Mouse (Mus musculus): ENCODE measurements around the gene Mfap1a. TPM values are rescaled to one million over a fixed set of nuclear protein-coding genes. Genes with fewer than 3 reads are reported as not detected.

Mfap1a gene
- polyA plus RNA-seq, 1 experiment from 2014 or later, result 8.2 TPM

DNA sequence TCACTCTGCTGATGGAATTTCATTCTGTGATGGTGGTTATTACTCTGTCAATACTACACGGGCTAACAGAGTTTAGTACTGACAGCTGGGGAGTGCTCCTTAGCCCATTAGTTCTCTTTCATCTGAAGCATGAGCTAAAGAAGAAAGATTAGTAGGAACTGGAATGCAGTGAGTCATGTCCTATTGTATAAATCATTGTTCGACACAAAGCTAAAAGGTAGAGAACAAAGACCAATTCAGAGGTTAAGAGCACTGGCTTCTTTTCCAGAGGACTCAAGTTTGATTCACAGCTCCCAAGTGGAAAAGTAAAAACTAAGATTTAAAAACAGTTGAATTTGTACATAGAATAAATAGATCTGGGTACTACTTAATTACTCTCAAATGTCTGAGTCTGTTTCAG, 46.4 kb downstream of the Mfap1a start:
- Histone ChIP-seq H3K9me3 (ENCODE audit: low read length) (no peaks in the 10 kb centered on the region), H3K27me3 (ENCODE audit: insufficient read depth, low read length) (no peaks in the 10 kb centered on the region), H3K9ac (replicated peaks) (no peak overlapping the region), H3K4me3 (ENCODE audit: low read depth, low read length) (no peak overlapping the region), H3K36me3 (replicated peaks; ENCODE audit: insufficient read depth, low read length) (peaks cover 8% of the 10 kb centered on the region), H3K4me1 (ENCODE audit: insufficient read depth) (peaks cover 11% of the 10 kb centered on the region), H3K27ac (ENCODE audit: low read depth) (no peak overlapping the region), H3K4me2 (ENCODE audit: low read depth, low read length) (no peak overlapping the region)
- DNase-seq, result no peak
- no peak for TF ChIP-seq CTCF (IDR thresholded peaks at IDR 0.05; ENCODE audit: low read depth)
- WGBS (ENCODE audit: insufficient replicate concordance), result 77% methylated on average over 2 of the region's 2 CpGs
- ATAC-seq, result no peak

GRCm38 (mm10) chr2:121456692-121457642, 49.5 kb downstream of the Mfap1a start, which contains the start of gene Serinc4:
Serinc4 (minus strand) TSS chr2:121456781.
- no peaks in the 10 kb centered on the region for H3K9me3 ChIP-seq (ENCODE audit: low read length)
- peak; percentile 47; the same call in 1 of the 2 replicates for TF ChIP-seq EP300 (IDR thresholded peaks at IDR 0.05; ENCODE audit: low read depth)
- TF ChIP-seq CTCF (IDR thresholded peaks at IDR 0.05; ENCODE audit: low read depth), result no peak
- H3K9ac ChIP-seq (replicated peaks), result peak within 1 kb of the TSS; percentile 78
- peaks cover 15% of the 10 kb centered on the region for H3K4me1 ChIP-seq (ENCODE audit: insufficient read depth)
- DNase-seq, result peak; percentile 91
- H3K4me2 ChIP-seq (ENCODE audit: low read depth, low read length), result peak within 1 kb of the TSS; percentile 80
- peak within 1 kb of the TSS; percentile 84 for H3K27ac ChIP-seq (ENCODE audit: low read depth)
- H3K4me3 ChIP-seq (ENCODE audit: low read depth, low read length), result peak within 1 kb of the TSS; percentile 76
- 3% methylated on average over 41 of the region's 41 CpGs for WGBS (ENCODE audit: insufficient replicate concordance)
- peaks cover 27% of the 10 kb centered on the region for H3K36me3 ChIP-seq (replicated peaks; ENCODE audit: insufficient read depth, low read length)
- H3K27me3 ChIP-seq (ENCODE audit: insufficient read depth, low read length), result no peaks in the 10 kb centered on the region
- ATAC-seq, result peak; percentile 95

- peaks cover 32% of the 10 kb centered on the region for H3K36me3 ChIP-seq (replicated peaks; ENCODE audit: insufficient read depth, low read length)
- TF ChIP-seq EP300 (IDR thresholded peaks at IDR 0.05; ENCODE audit: low read depth), result no peak
- TF ChIP-seq CTCF (IDR thresholded peaks at IDR 0.05; ENCODE audit: low read depth), result no peak
Measured at GRCm38 (mm10) chr2:121455534-121455933, 50.9 kb downstream of the Mfap1a start.

GRCm38 (mm10) chr2:121453917-121454316, 52.5 kb downstream of the Mfap1a start:
- no peaks in the 10 kb centered on the region for H3K9me3 ChIP-seq (ENCODE audit: low read length)
- TF ChIP-seq EP300 (IDR thresholded peaks at IDR 0.05; ENCODE audit: low read depth) (no peak), CTCF (IDR thresholded peaks at IDR 0.05; ENCODE audit: low read depth) (no peak)
- H3K4me1 ChIP-seq (ENCODE audit: insufficient read depth), result peaks cover 29% of the 10 kb centered on the region
- no peak overlapping the region for H3K4me2 ChIP-seq (ENCODE audit: low read depth, low read length)
- peaks cover 30% of the 10 kb centered on the region for H3K36me3 ChIP-seq (replicated peaks; ENCODE audit: insufficient read depth, low read length)
- no peak for ATAC-seq
- H3K27ac ChIP-seq (ENCODE audit: low read depth), result no peak overlapping the region
- no peak overlapping the region for H3K4me3 ChIP-seq (ENCODE audit: low read depth, low read length)
- 84% methylated on average over 6 of the region's 6 CpGs for WGBS (ENCODE audit: insufficient replicate concordance)
- DNase-seq, result no peak
- no peaks in the 10 kb centered on the region for H3K27me3 ChIP-seq (ENCODE audit: insufficient read depth, low read length)
- H3K9ac ChIP-seq (replicated peaks), result no peak overlapping the region

More at GRCm38 (mm10) chr2:121455534-121455933, 50.9 kb downstream of the Mfap1a start:
- H3K9me3 ChIP-seq (ENCODE audit: low read length), result no peaks in the 10 kb centered on the region
- H3K9ac ChIP-seq (replicated peaks), result no peak overlapping the region
- H3K4me2 ChIP-seq (ENCODE audit: low read depth, low read length), result no peak overlapping the region
- no peak for ATAC-seq
- DNase-seq, result no peak
- no peaks in the 10 kb centered on the region for H3K27me3 ChIP-seq (ENCODE audit: insufficient read depth, low read length)
- peaks cover 22% of the 10 kb centered on the region for H3K4me1 ChIP-seq (ENCODE audit: insufficient read depth)
- no peak overlapping the region for H3K4me3 ChIP-seq (ENCODE audit: low read depth, low read length)
- 75% methylated on average over 5 of the region's 5 CpGs for WGBS (ENCODE audit: insufficient replicate concordance)
- H3K27ac ChIP-seq (ENCODE audit: low read depth), result no peak overlapping the region

DNA sequence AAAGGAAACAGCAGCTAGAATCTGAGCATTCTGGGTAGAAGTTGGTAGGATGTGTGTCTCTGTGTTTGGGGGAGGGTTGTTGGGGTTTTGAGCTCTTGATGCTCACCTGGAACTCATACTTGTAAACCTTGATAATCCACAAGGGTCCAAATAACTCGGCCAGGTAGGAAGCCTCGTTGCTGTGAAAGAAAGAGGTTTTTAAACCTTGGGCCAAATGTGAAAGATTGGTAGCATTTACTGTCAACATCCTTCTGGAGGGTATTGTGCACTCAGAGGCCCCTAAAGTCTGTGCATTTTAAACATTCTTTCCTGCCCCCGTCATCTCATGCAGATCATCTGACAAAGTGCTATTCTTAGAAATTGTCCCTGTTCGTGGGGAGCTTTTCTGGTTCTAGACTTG, 53.5 kb downstream of the Mfap1a start, which contains the start of gene Hypk:
Gene Hypk (plus strand): TSS at position 301 of the 400 bp plus-strand sequence.
- no peak within 1 kb of the TSS for H3K4me3 ChIP-seq (ENCODE audit: low read depth, low read length)
- no peaks in the 10 kb centered on the region for H3K27me3 ChIP-seq (ENCODE audit: insufficient read depth, low read length)
- H3K9me3 ChIP-seq (ENCODE audit: low read length), result no peaks in the 10 kb centered on the region
- peaks cover 24% of the 10 kb centered on the region for H3K36me3 ChIP-seq (replicated peaks; ENCODE audit: insufficient read depth, low read length)
- ATAC-seq, result no peak
- TF ChIP-seq CTCF (IDR thresholded peaks at IDR 0.05; ENCODE audit: low read depth) (no peak), EP300 (IDR thresholded peaks at IDR 0.05; ENCODE audit: low read depth) (no peak)
- H3K9ac ChIP-seq (replicated peaks), result no peak within 1 kb of the TSS
- no peak for DNase-seq
- H3K4me2 ChIP-seq (ENCODE audit: low read depth, low read length), result no peak within 1 kb of the TSS
- H3K27ac ChIP-seq (ENCODE audit: low read depth), result no peak within 1 kb of the TSS
- WGBS (ENCODE audit: insufficient replicate concordance), result 57% methylated on average over 4 of the region's 4 CpGs
- H3K4me1 ChIP-seq (ENCODE audit: insufficient read depth), result peaks cover 30% of the 10 kb centered on the region

DNA sequence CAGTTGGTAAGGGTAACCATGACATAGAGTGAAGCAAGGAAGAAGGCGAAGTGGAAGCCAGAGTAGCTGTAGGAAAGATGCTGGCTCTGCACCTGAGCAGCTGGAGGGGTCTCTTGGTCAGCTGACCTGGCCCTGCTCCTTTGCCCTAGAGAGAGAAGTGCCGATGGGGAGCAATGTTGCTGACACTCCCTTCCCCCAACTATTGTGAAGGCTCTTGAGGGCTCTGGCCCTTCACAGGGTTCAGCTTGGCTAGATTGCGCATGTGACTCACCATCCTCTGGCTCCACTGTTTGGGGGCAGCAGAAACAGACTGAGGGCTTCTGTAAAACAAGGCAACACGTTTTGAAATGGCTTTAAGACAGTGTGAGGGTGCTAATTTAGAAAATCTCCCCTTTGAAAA, 54.1 kb downstream of the Mfap1a start:
- 72% methylated on average over 4 of the region's 4 CpGs for WGBS (ENCODE audit: insufficient replicate concordance)
- Histone ChIP-seq H3K27ac (ENCODE audit: low read depth) (no peak overlapping the region), H3K36me3 (replicated peaks; ENCODE audit: insufficient read depth, low read length) (peaks cover 24% of the 10 kb centered on the region), H3K9ac (replicated peaks) (no peak overlapping the region), H3K27me3 (ENCODE audit: insufficient read depth, low read length) (no peaks in the 10 kb centered on the region), H3K4me2 (ENCODE audit: low read depth, low read length) (no peak overlapping the region), H3K4me1 (ENCODE audit: insufficient read depth) (peaks cover 29% of the 10 kb centered on the region), H3K4me3 (ENCODE audit: low read depth, low read length) (no peak overlapping the region), H3K9me3 (ENCODE audit: low read length) (no peaks in the 10 kb centered on the region)
- ATAC-seq (no peak), DNase-seq (no peak)
- TF ChIP-seq CTCF (IDR thresholded peaks at IDR 0.05; ENCODE audit: low read depth), result no peak
- no peak for TF ChIP-seq EP300 (IDR thresholded peaks at IDR 0.05; ENCODE audit: low read depth)

Data from liver, postnatal 0 days (tissue).